Mouse (Mus musculus) cerebellum, adult 18-20 months (tissue): Measurements from ENCODE around the gene Rmnd5b.
"Not testable (repeated sequence)": the region's sequence is repeated elsewhere in the genome, so short reads cannot be mapped to it uniquely, and the experiment has no call there.

Experiments
- DNase-seq, 2 experiments: peaks; one replicate each; pipeline ENCODE4 v3.0.0; 2021

Rmnd5b gene

GRCm38 (mm10) chr11:51635525-51636322 lies at the start of gene Rmnd5b:
TSS of gene Rmnd5b (minus strand) at chr11:51635896.
- peak; percentile 91 to 92 for DNase-seq

- no peak for DNase-seq
These were observed 46.3 kb upstream of the Rmnd5b start for GRCm38 (mm10) chr11:51681976-51682374.

- peak; percentile 89 to 91 for DNase-seq
These were observed 45.8 kb upstream of the Rmnd5b start for GRCm38 (mm10) chr11:51681324-51681975.

GRCm38 (mm10) chr11:51679466-51679865 lies 43.8 kb upstream of the Rmnd5b start:
- DNase-seq = no peak

- DNase-seq = no peak
These were observed 42.2 kb upstream of the Rmnd5b start for GRCm38 (mm10) chr11:51677737-51678418.

GRCm38 (mm10) chr11:51675386-51675785 lies 39.7 kb upstream of the Rmnd5b start:
- DNase-seq = no peak

GRCm38 (mm10) chr11:51673291-51673690 lies 37.6 kb upstream of the Rmnd5b start:
- DNase-seq = no peak

- DNase-seq = no peak
These were observed 35.7 kb upstream of the Rmnd5b start for GRCm38 (mm10) chr11:51671376-51671775.

GRCm38 (mm10) chr11:51670846-51671245 lies 35.1 kb upstream of the Rmnd5b start:
- no peak for DNase-seq

GRCm38 (mm10) chr11:51664747-51665146 lies 29.1 kb upstream of the Rmnd5b start:
- DNase-seq = not testable (repeated sequence)

GRCm38 (mm10) chr11:51662632-51663031 lies 26.9 kb upstream of the Rmnd5b start:
- DNase-seq = no peak

GRCm38 (mm10) chr11:51661867-51662365 lies 26.2 kb upstream of the Rmnd5b start:
- no peak for DNase-seq

GRCm38 (mm10) chr11:51658705-51659104 lies 23.0 kb upstream of the Rmnd5b start:
- DNase-seq = no peak

- DNase-seq = no peak
These were observed 22.6 kb upstream of the Rmnd5b start for GRCm38 (mm10) chr11:51658291-51658690.

GRCm38 (mm10) chr11:51656798-51657521 lies 21.3 kb upstream of the Rmnd5b start:
- DNase-seq = no peak

GRCm38 (mm10) chr11:51654891-51655290 lies 19.2 kb upstream of the Rmnd5b start:
- DNase-seq = no peak

GRCm38 (mm10) chr11:51653736-51654135 lies 18.0 kb upstream of the Rmnd5b start:
- DNase-seq = no peak

- no peak for DNase-seq
These were observed 17.3 kb upstream of the Rmnd5b start for GRCm38 (mm10) chr11:51652889-51653418.

GRCm38 (mm10) chr11:51650691-51651515 lies 15.2 kb upstream of the Rmnd5b start, which contains the start of the genes N4bp3 and D930048N14Rik:
TSS of gene N4bp3 (minus strand) at chr11:51650842.
TSS of gene D930048N14Rik (plus strand) at chr11:51650954.
- DNase-seq = peak; percentile 48 to 62

- peak in 1 of 2 experiments; percentile 40 for DNase-seq
These were observed 14.6 kb upstream of the Rmnd5b start for GRCm38 (mm10) chr11:51650261-51650660.

- no peak for DNase-seq
These were observed 14.1 kb upstream of the Rmnd5b start for GRCm38 (mm10) chr11:51649889-51650199.
